Mouse (Mus musculus): ENCODE results near the gene Jmjd8. TPM values are rescaled to one million over a fixed set of nuclear protein-coding genes. Genes with fewer than 3 reads are reported as not detected.
"Not testable (repeated sequence)": the region's sequence is repeated elsewhere in the genome, so short reads cannot be mapped to it uniquely, and the experiment has no call there.

The Jmjd8 gene
- polyA plus RNA-seq, 1 experiment: 10.8 TPM

DNA sequence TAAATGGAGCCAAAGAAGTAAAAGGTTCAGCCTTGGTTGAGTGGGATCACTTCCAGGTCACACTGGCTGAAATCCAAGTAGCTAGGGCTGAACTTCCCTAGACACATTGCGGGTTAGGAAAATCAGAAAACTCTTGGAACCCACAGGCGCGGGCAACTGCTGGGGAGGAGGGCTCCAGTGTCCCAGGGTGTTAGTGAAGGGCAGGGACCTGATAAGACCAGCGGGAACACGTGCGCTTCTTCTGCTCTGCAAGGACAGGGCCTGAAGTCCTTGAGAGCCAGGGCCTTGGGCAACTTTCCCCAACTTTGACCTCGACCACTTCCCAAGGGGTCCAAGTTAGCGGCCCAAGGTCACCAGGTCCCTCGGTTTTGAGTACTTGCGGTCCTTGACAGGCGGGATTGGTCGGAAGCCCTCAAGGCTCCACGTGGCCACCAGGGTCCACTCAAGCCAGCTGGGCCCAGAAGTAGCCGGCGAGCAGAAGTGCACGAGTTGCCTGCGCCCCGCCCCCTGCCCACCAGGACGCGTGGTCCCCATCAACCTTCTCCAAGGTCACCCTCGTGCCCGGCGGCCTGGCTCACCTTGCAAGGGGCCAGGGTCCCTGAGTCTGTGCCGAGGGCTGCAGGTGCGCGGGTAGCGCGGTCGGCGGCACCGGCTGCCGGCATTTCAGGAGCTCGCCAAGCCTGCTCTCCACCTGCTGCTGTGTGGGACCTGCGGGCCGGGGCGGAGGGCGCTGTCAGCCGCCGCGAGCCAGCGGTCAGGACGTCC is 39.4 kb downstream of the Jmjd8 start:
- no peak for TF ChIP-seq CEBPB (IDR thresholded peaks at IDR 0.05; ENCODE audit: low read depth)
- no peak for TF ChIP-seq USF1 (IDR thresholded peaks at IDR 0.05; ENCODE audit: low read depth)
- TF ChIP-seq CTCF (IDR thresholded peaks at IDR 0.05; ENCODE audit: control insufficient read depth, insufficient read depth, insufficient read length): no peak
- TF ChIP-seq MAX (IDR thresholded peaks at IDR 0.05): peak; percentile 33
- no peak for TF ChIP-seq MYOD1 (IDR thresholded peaks at IDR 0.05; ENCODE audit: control insufficient read depth, insufficient read length, low read depth)
- Histone ChIP-seq H3K4me3 (ENCODE audit: insufficient read depth, poor library complexity, severe bottlenecking) (peak overlapping the region; percentile 45), H3K36me3 (ENCODE audit: control insufficient read depth, insufficient read depth) (no peaks in the 10 kb centered on the region), H3ac (ENCODE audit: control insufficient read depth, insufficient read length, low read depth) (peak overlapping the region; percentile 75), H3K79me2 (ENCODE audit: control insufficient read depth, insufficient read depth) (peaks cover 9% of the 10 kb centered on the region), H3K79me3 (ENCODE audit: low read depth) (no peaks in the 10 kb centered on the region), H3K27me3 (ENCODE audit: control insufficient read depth, insufficient read depth, insufficient read length) (no peaks in the 10 kb centered on the region)

DNA sequence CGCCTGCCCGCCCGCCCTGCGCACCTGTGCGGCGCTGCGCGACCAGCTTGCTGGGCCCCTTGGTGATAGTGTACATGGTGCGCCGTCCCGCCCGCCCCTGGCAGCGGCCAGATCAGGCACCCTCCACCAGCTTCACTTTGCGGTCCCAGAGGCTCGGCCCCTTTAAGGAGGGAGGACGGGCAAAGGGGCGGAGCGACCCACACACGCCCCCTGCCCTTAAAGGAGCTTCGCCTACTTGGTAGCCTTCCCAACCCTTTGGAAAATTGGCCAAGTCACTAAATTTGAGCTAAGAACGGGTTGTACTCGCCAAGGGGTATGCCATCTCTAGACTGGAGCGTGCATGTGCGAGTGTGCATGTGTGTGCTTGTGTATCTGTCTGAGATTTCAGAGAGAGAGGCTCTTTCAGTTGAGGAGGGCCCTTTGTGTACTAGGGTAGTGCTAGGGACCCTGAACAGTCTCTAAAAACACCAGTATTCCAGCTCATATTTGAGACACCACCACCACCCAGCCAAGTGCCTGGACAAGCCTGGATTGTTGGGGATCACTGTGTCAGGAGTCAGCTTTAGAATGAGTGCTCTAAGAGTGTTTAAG is 40.0 kb downstream of the Jmjd8 start, which contains the start of gene Mcrip2:
TSS of gene Mcrip2 (minus strand) at position 164 of the 591 bp plus-strand sequence.
- no peak for TF ChIP-seq MAX (IDR thresholded peaks at IDR 0.05)
- no peak for TF ChIP-seq MYOD1 (IDR thresholded peaks at IDR 0.05; ENCODE audit: control insufficient read depth, insufficient read length, low read depth)
- TF ChIP-seq USF1 (IDR thresholded peaks at IDR 0.05; ENCODE audit: low read depth): no peak
- no peak for TF ChIP-seq CEBPB (IDR thresholded peaks at IDR 0.05; ENCODE audit: low read depth)
- no peak for TF ChIP-seq MYOG (IDR thresholded peaks at IDR 0.05; ENCODE audit: control insufficient read depth, extremely low read depth, insufficient read length)
- TF ChIP-seq FOSL1 (IDR thresholded peaks at IDR 0.05; ENCODE audit: insufficient read depth, low read length, poor library complexity, severe bottlenecking): no peak
- no peak for TF ChIP-seq CTCF (IDR thresholded peaks at IDR 0.05; ENCODE audit: control insufficient read depth, insufficient read depth, insufficient read length)
- Histone ChIP-seq H3K4me3 (ENCODE audit: insufficient read depth, poor library complexity, severe bottlenecking) (peak within 1 kb of the TSS; percentile 45), H3K79me3 (ENCODE audit: low read depth) (no peaks in the 10 kb centered on the region), H3K27me3 (ENCODE audit: control insufficient read depth, insufficient read depth, insufficient read length) (no peaks in the 10 kb centered on the region), H3K36me3 (ENCODE audit: control insufficient read depth, insufficient read depth) (no peaks in the 10 kb centered on the region), H3K79me2 (ENCODE audit: control insufficient read depth, insufficient read depth) (peaks cover 9% of the 10 kb centered on the region), H3ac (ENCODE audit: control insufficient read depth, insufficient read length, low read depth) (peak within 1 kb of the TSS; percentile 75)

DNA sequence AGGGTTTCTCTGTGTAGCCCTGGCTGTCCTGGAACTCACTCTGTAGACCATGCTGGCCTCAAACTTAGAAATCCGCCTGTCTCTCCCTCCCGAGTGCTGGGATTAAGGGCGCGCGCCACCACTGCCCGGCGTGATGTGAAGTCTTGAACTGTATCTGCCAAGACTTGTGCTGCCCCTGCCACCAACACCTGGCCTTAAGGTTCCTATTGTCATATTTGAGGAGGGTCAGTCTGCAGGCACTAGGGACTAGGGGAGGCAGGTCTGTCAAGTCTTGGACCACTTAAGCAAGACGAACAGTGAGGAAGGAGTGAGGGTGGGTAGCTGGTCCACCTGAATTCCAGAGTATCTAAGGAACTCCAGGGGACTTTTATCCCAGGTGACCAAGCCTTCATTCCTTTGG is 40.8 kb downstream of the Jmjd8 start:
- Histone ChIP-seq H3K79me3 (ENCODE audit: low read depth) (no peaks in the 10 kb centered on the region), H3ac (ENCODE audit: control insufficient read depth, insufficient read length, low read depth) (no peak overlapping the region), H3K4me3 (ENCODE audit: insufficient read depth, poor library complexity, severe bottlenecking) (no peak overlapping the region), H3K27me3 (ENCODE audit: control insufficient read depth, insufficient read depth, insufficient read length) (no peaks in the 10 kb centered on the region), H3K79me2 (ENCODE audit: control insufficient read depth, insufficient read depth) (peaks cover 9% of the 10 kb centered on the region), H3K36me3 (ENCODE audit: control insufficient read depth, insufficient read depth) (no peaks in the 10 kb centered on the region)
- TF ChIP-seq CEBPB (IDR thresholded peaks at IDR 0.05; ENCODE audit: low read depth) (no peak), FOSL1 (IDR thresholded peaks at IDR 0.05; ENCODE audit: insufficient read depth, low read length, poor library complexity, severe bottlenecking) (no peak), MYOD1 (IDR thresholded peaks at IDR 0.05; ENCODE audit: control insufficient read depth, insufficient read length, low read depth) (no peak), MAX (IDR thresholded peaks at IDR 0.05) (no peak), CTCF (IDR thresholded peaks at IDR 0.05; ENCODE audit: control insufficient read depth, insufficient read depth, insufficient read length) (no peak), USF1 (IDR thresholded peaks at IDR 0.05; ENCODE audit: low read depth) (no peak), MYOG (IDR thresholded peaks at IDR 0.05; ENCODE audit: control insufficient read depth, extremely low read depth, insufficient read length) (no peak)

DNA sequence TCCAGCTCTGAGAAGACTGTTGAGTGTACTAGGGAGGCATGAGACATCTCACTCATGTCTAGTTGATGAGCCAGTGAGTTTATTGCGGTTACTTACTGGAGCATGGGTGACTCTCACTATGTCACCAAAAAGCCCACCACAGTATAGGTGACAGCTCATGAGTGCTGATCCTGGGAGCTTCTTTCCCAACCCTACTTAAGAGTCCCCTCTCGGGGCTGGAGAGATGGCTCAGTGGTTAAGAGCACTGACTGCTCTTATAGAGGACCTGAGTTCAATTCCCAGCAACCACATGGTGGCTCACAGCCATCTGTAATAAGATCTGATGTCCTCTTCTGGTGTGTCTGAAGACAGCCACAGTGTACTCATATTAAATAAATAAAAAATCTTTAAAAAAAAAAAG is 41.3 kb downstream of the Jmjd8 start:
- Histone ChIP-seq H3K36me3 (ENCODE audit: control insufficient read depth, insufficient read depth) (no peaks in the 10 kb centered on the region), H3K79me2 (ENCODE audit: control insufficient read depth, insufficient read depth) (peaks cover 9% of the 10 kb centered on the region), H3K79me3 (ENCODE audit: low read depth) (no peaks in the 10 kb centered on the region), H3ac (ENCODE audit: control insufficient read depth, insufficient read length, low read depth) (no peak overlapping the region), H3K4me3 (ENCODE audit: insufficient read depth, poor library complexity, severe bottlenecking) (no peak overlapping the region), H3K27me3 (ENCODE audit: control insufficient read depth, insufficient read depth, insufficient read length) (no peaks in the 10 kb centered on the region)
- TF ChIP-seq MYOG (IDR thresholded peaks at IDR 0.05; ENCODE audit: control insufficient read depth, extremely low read depth, insufficient read length): no peak
- TF ChIP-seq MYOD1 (IDR thresholded peaks at IDR 0.05; ENCODE audit: control insufficient read depth, insufficient read length, low read depth): no peak
- TF ChIP-seq MAX (IDR thresholded peaks at IDR 0.05): no peak
- TF ChIP-seq CTCF (IDR thresholded peaks at IDR 0.05; ENCODE audit: control insufficient read depth, insufficient read depth, insufficient read length): no peak
- TF ChIP-seq CEBPB (IDR thresholded peaks at IDR 0.05; ENCODE audit: low read depth): no peak
- TF ChIP-seq FOSL1 (IDR thresholded peaks at IDR 0.05; ENCODE audit: insufficient read depth, low read length, poor library complexity, severe bottlenecking): no peak
- no peak for TF ChIP-seq USF1 (IDR thresholded peaks at IDR 0.05; ENCODE audit: low read depth)

DNA sequence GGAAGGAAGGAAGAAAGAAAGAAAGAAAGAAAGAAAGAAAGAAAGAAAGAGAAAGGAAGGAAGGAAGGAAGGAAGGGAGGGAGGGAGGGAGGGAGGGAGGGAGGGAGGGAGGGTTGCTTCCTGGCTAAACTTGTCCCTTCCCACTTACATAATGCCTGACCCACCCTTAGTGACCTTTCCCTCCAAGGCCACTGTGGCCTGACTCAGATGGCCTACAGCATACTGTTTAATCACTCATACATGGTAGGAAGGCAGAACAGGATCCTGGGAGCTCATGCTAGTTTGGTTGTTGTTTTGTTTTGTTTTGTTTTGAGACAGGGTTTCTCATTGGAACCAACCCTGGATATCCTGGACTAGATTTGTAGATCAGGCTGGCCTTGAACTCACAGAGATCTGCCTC is 42.9 kb downstream of the Jmjd8 start:
- H3K36me3 ChIP-seq (ENCODE audit: control insufficient read depth, insufficient read depth); H3K4me3 ChIP-seq (ENCODE audit: insufficient read depth, poor library complexity, severe bottlenecking); H3ac ChIP-seq (ENCODE audit: control insufficient read depth, insufficient read length, low read depth); H3K27me3 ChIP-seq (ENCODE audit: control insufficient read depth, insufficient read depth, insufficient read length); H3K79me3 ChIP-seq (ENCODE audit: low read depth): not testable (repeated sequence)
- peaks cover 16% of the 10 kb centered on the region for H3K79me2 ChIP-seq (ENCODE audit: control insufficient read depth, insufficient read depth)

DNA sequence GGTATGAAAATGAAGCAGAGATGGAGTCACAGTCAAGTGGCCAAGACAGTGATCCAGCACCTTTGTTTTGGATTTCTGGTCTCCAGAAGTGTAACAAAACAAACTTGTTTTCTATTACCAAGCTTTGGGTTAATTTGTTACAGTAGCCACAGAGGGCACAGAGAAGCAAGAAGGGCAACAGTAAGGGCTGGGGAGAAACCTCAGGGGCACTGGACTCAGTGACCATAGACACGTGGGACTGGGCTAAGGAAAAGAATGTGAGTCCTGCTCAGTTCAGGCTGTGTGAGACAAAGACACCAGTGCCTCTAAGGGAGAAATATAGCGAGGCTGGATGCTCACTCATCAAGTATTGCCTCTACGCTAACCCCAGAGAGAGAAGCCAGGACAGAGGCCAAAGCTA is 44.0 kb downstream of the Jmjd8 start:
- TF ChIP-seq USF1 (IDR thresholded peaks at IDR 0.05; ENCODE audit: low read depth) (no peak), FOSL1 (IDR thresholded peaks at IDR 0.05; ENCODE audit: insufficient read depth, low read length, poor library complexity, severe bottlenecking) (no peak), CTCF (IDR thresholded peaks at IDR 0.05; ENCODE audit: control insufficient read depth, insufficient read depth, insufficient read length) (no peak), MYOG (IDR thresholded peaks at IDR 0.05; ENCODE audit: control insufficient read depth, extremely low read depth, insufficient read length) (no peak), MAX (IDR thresholded peaks at IDR 0.05) (no peak), CEBPB (IDR thresholded peaks at IDR 0.05; ENCODE audit: low read depth) (no peak)
- H3K27me3 ChIP-seq (ENCODE audit: control insufficient read depth, insufficient read depth, insufficient read length): no peaks in the 10 kb centered on the region
- no peaks in the 10 kb centered on the region for H3K79me3 ChIP-seq (ENCODE audit: low read depth)
- no peak overlapping the region for H3ac ChIP-seq (ENCODE audit: control insufficient read depth, insufficient read length, low read depth)
- peaks cover 14% of the 10 kb centered on the region for H3K79me2 ChIP-seq (ENCODE audit: control insufficient read depth, insufficient read depth)
- H3K4me3 ChIP-seq (ENCODE audit: insufficient read depth, poor library complexity, severe bottlenecking): no peak overlapping the region
- H3K36me3 ChIP-seq (ENCODE audit: control insufficient read depth, insufficient read depth): no peaks in the 10 kb centered on the region
